Mouse (Mus musculus) lung, adult 2 months (tissue): Measurements from ENCODE around the gene Ccna1.

Source experiments
- CTCF ChIP-seq: fragments of 200-500 bp; IDR thresholded peaks from 2 replicates; pipeline ENCODE4 v1.5.1; 2011; ENCODE audit warnings: mild to moderate bottlenecking, low read length, control low read depth; ENCODE audit not compliant: insufficient read depth
- POLR2A ChIP-seq: fragments of 200-500 bp; IDR thresholded peaks from 2 replicates; pipeline ENCODE4 v1.6.1; 2011; ENCODE audit warnings: low read depth, mild to moderate bottlenecking, control low read depth, low read length, borderline replicate concordance; ENCODE audit errors: extremely low read depth

- TF ChIP-seq CTCF (peak; percentile 90), POLR2A (no peak)
These were observed 9.1 kb upstream of the Ccna1 start for GRCm38 (mm10) chr3:55064396-55064795.
